Mouse (Mus musculus) c-Kit-positive CD71-positive TER-119-positive erythroid progenitor cells, embryonic 14.5 days (primary cell): ENCODE results near the gene Gga1.
"Not testable (repeated sequence)": the region's sequence is repeated elsewhere in the genome, so short reads cannot be mapped to it uniquely, and the experiment has no call there.

Source experiments
- DNase-seq: peaks from one replicate; pipeline ENCODE4 v3.0.0-alpha.2; 2013; ENCODE audit warnings: low spot score

Gene Gga1

GRCm38 (mm10) chr15:78875537-78875936 lies 1.5 kb upstream of the Gga1 start:
- DNase-seq, result no peak

DNA sequence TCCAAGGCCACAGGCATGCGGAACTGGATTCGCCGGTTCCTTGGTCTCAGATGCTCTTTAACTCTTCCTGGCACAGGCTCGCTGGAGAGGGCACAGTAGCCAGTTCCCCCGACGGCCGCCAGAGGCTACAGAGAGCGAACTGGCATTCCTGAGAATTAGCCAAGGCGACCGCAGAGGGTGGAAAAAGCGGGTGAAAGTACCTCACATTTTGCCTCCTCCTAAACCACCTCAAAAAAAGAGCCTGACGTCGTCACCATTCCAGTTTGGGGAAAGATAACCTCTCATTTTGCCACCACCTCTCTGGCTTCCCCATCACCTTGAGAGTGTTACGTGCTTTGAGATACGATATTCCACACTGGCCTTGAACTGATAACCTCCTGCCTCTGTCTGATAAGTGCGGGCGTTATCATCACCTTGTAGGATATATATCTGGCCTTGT lies 713 bp upstream of the Gga1 start:
- peak; percentile 74 for DNase-seq

DNA sequence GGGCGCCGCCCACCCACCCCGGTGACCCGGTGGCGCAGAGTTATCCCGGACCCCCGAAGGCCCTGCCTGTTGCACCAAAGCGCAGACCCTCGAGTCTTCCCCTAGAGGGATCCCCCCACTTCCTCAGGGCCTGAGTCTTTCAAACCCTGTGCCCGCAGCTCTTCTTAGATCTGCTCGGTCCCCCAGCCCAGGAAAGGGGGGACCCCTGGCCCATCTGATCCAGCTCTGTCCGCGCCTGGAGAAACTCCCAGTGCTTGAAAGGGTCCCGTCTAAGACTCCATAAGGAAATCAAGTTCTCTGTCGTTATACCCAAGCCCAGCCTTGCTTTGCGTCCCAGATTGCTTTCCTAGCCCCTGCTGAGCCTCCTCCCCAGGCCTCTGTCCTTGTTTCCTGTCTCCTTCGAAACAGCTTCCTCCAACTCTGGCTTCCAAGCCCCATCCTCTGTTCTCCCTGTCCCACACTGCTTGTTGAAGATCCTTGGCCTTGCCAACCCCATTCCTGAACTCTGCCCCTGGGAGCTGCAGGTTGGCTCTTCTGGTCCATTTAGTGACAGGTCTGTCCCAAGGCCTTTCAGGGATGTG lies 910 bp downstream of the Gga1 start:
- no peak for DNase-seq

GRCm38 (mm10) chr15:78878792-78879516 lies 2.0 kb downstream of the Gga1 start:
- DNase-seq, result not testable (repeated sequence)

- DNase-seq, result no peak
Measured at GRCm38 (mm10) chr15:78880432-78880831, 3.4 kb downstream of the Gga1 start.

DNA sequence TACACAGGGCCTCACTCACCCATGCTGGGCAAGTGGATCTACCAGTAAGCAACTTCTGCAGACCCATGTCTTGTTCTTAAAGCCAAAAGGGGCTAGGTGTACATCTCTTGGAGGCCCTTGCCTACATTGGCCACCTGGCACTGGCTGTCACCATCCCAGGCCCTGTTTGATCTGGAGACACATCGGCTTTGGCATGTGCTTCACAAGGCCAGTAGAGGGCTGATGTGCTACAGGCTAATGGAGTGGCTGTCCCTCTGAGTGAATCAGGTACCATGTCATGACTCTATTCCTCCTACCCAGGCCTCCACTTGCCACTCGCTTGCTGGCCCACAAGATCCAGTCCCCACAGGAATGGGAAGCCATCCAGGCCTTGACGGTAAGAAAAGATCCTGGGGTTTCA lies 4.8 kb downstream of the Gga1 start:
- DNase-seq, result no peak

DNA sequence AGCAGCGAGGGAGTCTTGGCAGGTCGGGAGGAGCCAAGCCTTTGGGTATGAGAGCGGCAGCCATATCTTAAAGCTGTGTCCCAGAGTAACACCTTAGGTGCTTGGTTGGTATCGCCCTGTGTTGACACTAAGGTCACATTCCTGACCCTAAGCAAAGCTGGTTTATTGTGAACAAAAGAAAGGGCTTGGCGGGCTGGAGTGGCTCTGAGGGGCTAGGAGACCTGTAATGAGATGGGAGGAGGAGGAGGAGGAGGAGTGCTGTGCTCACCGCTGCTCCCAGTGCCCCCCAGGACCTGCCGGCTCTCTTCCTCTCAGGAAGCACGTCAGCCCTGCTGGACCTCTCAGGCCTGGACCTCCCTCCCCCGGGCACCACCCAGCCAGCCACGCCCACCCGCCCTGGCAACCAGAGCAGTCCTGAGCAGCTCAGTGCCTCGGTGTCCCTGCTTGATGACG lies 12.4 kb downstream of the Gga1 start:
- no peak for DNase-seq

DNA sequence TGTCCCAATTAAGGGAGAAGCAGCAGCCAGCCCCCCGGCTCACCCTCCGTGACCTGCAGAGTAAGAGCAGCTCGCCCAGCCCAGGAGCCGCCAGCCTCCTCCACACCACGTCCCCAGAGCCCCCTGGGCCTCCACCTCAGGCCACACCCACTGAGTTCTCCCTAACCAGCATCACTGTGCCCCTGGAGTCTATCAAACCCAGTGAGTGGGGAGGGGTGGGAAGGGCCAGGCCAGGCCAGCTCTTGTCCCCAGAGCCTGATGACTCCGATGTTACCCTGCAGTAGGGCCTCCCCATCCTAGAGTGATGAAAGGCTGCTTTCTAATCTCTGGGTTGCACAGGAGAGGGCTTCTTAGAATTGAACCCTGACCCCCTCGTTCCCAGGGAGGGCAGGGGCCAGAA lies 15.4 kb downstream of the Gga1 start:
- DNase-seq, result no peak

- DNase-seq, result no peak
Measured at GRCm38 (mm10) chr15:78894726-78895125, 17.7 kb downstream of the Gga1 start.

GRCm38 (mm10) chr15:78895741-78896140 lies 18.8 kb downstream of the Gga1 start:
- no peak for DNase-seq

- no peak for DNase-seq
Measured at GRCm38 (mm10) chr15:78896149-78896548, 19.2 kb downstream of the Gga1 start.

DNA sequence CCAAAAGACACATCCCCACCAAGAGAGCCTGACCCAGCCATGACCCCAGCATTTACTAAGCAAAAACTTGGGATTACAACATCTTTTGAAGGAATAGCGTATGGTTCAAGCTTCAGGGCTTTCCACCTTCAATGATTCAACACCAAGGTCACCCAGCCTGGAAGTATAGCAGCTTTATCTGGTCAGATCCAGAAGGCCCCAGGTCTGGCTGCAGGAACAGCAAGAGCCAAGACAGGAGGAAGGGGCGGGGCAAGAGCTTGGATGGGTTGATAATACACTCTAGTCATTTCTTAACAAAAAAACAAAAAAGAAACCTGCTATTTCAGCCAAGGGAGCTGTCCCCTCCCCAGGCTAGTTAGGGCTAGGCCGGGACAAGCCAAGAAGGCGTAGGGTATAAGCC lies 20.5 kb downstream of the Gga1 start:
- DNase-seq, result no peak

GRCm38 (mm10) chr15:78898507-78899001 lies 21.6 kb downstream of the Gga1 start:
- no peak for DNase-seq

DNA sequence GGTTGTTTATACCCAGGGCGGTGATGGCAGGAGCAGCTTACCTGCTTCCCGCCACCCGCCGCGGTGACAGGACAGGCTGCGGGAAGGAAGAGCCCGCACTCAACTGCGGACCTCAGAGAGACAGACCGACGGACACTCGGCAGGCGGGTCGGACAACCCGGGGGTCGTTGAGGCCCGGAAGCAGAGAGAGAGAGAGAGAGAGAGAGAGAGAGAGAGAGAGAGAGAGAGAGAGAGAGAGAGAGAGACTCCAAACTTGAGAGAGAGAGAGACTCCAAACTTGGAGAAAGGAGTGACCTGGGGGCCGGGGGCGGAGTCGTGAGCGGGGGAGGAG lies 22.4 kb downstream of the Gga1 start, which contains the start of gene Gm49510:
Gene Gm49510 (plus strand): TSS at position 259 of the 331 bp plus-strand sequence.
- DNase-seq, result no peak

DNA sequence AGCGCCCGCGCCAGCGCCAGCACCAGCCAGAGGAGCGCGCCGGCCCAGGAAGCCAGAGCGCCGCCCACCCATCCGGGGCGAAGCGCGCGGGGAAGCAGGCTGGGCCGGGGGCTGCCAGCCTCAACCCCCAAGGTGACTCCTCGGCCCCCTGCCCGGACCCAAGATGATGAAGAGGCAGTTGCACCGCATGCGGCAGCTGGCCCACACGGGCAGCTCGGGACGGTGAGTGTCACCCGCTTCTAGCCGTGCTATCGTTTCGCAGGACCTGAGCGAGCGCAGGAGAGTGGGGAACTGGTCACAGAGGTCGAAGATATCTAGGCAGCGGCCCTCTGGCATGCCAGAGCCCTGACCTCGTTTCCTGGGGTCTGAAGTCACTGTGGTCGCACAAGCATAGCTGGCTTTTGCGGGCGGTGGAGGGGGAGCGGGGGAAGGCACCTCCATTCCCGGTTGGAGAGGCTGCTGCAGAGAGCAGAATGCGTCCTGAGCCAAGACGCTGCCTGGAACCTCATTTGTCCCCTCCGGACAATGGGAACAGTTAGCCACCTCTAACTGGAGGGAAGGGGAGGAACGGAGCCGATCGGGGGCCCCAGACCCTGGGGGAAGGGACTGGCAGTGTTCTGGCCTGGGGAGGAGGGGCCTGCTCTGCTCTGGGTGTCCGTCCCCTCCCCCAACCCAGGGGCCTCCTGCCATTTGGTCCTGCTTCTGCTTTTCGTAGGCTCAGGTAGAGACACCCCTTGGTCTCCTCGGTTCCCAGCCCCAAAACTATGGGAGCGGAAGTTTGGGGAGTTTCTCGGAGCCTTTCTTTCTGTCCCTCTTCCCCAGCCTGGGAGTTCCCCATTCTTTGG lies 23.0 kb downstream of the Gga1 start, which contains the start of gene Sh3bp1:
Gene Sh3bp1 (plus strand): TSS at position 29 of the 845 bp plus-strand sequence.
- DNase-seq, result no peak

DNA sequence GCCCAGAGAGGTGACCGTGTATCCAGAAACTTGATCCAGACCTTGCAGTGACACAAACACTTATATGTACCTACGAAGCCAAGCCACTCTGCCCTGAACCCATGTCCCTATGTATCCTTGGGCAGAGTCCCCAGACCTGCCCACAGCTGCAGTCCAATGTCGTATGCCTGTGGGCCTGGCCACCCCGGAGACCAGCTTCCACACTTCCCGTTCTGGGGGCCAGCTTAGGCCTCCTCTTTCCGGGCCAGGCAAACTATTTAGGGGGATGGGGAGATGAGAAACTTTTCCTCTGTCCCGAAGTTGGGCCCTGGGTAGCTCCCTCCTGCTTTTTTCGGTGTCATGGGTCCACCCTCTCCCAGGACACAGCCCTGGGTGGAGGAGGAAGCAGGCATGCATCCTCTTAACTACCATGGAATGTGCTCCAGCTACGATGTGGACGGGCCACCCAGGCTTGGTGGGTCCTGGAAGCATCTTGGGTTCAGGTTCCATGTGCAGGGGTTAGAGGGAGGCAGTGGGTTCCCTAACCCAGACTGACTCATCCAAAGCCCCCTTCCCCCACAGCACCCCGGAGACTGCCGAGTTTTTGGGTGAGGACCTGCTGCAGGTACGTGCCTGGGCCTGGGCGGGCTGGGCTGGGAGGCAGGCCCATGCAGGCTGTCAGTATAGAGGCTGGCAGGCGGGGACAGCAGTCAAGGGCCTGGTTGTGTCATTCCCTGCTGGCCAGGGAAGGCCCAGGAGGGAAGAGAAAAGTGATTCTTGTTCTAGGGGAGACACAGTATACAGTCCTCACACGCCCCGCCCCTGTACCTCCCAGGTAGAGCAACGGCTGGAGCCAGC lies 23.8 kb downstream of the Gga1 start:
- DNase-seq, result no peak

DNA sequence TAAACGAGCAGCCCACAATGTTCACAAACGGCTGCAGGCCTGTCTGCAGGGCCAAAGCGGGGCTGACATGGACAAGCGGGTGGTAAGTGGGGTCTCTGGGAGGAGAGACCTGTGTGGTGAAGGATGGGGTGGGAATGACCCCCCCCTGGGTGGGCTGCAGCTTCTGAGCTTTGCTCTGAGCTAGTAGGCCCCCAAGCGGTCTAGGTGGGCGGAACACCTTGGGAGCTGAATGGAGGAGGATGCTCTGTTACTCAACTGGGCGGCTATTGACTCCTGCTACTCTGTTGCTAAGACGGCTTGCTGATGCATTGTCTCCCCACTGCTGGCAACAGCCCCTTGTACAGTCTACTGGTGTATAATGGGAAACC lies 24.4 kb downstream of the Gga1 start:
- DNase-seq, result no peak

- DNase-seq, result peak; percentile 86
Measured at GRCm38 (mm10) chr15:78903243-78903642, 26.3 kb downstream of the Gga1 start.

GRCm38 (mm10) chr15:78908399-78908798 lies 31.4 kb downstream of the Gga1 start:
- DNase-seq, result no peak

DNA sequence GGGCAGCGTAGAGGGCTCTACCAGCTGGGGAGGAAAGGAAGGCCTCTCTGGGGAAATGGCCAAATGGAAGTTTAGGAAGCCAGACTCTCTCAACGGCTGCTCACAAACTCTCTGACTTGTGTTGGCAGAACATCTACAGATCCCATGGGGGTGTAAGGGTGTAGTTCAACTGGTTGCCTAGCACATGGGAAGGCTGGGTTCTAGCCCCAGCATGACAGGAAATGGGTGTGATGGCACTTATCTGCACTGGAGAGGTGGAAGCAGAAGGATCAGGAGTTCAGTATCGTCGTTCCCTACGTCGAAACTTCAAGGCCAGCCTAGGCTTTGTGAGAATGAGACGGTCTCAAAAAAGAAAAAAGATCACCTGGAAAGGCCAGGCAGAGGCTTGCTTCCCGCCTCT lies 32.0 kb downstream of the Gga1 start:
- no peak for DNase-seq

DNA sequence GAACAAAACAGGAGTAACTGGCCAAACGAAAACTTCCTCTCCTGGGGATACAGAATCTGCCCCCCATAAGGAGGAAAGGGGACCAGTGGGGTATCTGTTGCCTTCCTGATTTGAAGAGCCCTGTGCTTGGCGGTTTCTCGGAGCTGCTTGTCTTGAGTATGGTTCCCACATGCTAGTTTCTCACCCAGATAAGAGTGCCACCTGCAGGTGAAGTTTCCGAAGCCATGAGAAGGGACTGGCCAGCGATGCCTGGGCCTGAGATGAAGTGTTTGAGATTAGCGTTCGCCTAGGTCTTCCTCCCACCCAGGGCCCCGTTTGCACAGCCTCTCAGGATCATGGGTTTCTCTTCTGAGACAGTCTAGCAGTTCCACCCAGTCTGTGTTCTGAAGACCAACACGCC lies 35.0 kb downstream of the Gga1 start:
- no peak for DNase-seq

DNA sequence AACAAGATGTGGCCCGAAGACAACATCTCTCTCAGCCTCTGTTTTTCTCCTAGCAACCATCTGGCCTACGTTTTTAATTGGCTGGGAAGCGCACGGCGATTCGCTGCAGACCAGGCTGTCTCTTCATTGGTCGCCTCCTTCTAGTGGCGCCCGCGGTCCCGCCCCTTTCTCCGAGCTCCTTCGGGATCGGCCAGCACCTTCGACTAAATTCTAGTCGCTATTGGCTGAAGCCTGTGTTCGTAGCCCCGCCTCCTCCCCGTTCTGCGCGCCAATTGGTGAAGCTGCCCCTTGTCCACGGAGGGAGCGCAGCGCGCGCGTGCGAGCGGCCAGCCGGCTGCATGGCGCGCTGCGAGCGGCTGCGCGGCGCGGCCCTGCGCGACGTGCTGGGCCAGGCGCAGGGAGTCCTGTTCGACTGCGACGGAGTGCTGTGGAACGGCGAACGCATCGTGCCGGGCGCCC lies 36.7 kb downstream of the Gga1 start, which contains the start of gene Pdxp:
Gene Pdxp (plus strand): TSS at position 288 of the 459 bp plus-strand sequence.
- peak; percentile 96 for DNase-seq
